Mouse (Mus musculus): ENCODE measurements around the gene Pvr. TPM values are rescaled to one million over a fixed set of nuclear protein-coding genes. Genes with fewer than 3 reads are reported as not detected.

Pvr gene
- total RNA-seq, 2 experiments from 2014 or later: 4.6 to 7.7 TPM

DNA sequence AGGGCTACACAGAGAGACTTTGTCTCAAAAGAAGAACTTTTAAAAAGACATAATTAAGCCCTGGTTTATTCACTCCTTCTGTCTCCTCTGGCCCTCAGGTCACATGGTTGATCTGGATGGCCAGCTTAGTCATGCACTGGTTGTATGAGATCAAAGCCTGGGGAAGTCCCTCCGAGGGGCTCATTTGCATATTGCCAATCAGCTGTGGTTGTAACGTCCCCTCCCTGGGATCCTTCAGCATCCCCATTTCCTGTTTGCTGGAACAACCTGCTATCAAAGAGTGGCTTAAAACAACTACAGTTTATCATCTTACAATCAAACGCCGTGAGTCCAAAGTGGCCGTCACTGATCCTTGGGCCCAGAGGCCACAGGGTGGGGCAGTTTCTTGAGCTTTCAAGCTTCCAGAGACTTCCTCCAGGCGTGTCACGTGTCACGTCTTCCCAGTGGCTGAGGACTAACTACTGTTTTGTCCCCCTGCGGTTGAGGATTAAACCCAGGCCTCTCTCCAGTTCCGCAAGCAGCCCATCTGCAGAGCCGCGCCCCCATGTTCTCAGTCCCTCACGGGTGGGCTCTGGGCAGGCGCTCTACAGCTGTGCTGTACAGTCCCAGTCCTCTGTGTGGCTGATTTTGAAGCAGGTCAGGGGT, 44.1 kb downstream of the Pvr start:
- intact Hi-C loops (cut with DNase I): loop anchor here (10.0 kb wide), 1 partner anchor 78 kb away; the partner anchor contains the start of gene Igsf23
- no peak for DNase-seq

DNA sequence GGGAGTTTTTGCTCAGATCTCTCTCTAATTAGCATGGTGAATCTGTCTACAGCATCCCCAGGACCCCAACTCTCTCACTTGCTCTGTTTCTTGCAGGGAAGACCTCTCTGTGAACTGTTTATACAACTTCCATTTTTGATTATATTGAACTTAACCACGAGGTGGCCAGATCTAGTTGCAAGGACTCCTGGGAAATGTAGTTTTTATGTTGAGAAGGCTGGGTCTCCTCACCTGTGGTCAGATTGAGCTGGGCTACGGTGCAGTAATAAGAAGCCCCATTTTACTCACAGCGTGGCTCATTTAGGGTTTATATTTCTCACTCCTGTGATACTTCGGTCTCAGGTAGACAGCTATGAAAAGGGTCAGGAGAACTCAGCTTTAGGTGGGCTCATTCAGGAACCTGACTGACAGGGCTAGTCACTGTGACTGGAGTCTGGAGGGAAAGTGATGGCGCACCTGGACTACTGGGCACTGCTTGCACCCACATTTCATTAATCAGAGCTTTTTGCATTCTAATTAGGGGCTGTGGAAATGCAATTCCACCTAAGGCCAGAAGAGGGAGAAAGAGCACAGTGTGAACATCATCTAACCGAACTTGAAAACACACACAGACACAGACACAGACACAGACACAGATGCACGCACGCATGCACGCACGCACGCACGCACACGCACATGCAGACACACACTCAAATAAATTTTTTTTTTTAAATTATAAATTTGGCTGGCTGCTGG, 44.8 kb downstream of the Pvr start:
- intact Hi-C loops (cut with DNase I): loop anchor here (10.0 kb wide), 1 partner anchor 79 kb away; the partner anchor contains the start of gene Igsf23
- DNase-seq: peak in 1 of 2 experiments; percentile 23

DNA sequence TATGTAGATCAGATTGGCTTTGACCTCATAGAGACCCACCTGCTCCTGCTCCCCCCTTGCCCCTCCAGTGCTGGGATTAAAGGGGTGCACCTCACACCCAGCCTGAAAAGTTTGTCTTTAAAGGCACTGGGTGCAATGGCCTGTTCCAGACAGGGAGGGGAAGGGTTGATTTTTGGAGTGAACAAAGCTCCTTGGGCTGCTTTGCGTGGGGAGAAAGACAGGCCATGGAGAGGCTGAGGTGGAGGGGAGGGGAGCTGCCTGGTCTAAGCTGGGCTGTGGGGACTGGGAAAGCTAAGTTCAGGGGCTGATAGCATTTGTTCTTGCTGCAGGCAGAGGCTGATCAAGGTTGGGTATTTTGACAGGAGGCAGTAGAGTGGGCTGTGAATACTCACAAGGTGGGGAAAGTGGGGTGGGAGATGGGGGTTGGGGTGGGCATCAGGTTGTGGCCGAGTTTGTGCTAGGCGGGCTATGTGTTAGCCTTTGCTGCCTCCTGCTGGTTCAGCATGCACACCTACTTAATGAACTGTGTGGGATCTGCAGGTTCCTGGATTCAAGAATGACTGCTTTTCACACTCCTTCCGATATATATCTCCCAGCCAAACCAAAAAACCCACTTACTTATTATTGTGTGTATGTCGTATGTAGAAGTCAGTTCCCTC, 48.9 kb downstream of the Pvr start:
- DNase-seq: no peak
- intact Hi-C loops (cut with DNase I): loop anchor here (10.0 kb wide), 1 partner anchor 83 kb away; the partner anchor contains the start of gene Igsf23

DNA sequence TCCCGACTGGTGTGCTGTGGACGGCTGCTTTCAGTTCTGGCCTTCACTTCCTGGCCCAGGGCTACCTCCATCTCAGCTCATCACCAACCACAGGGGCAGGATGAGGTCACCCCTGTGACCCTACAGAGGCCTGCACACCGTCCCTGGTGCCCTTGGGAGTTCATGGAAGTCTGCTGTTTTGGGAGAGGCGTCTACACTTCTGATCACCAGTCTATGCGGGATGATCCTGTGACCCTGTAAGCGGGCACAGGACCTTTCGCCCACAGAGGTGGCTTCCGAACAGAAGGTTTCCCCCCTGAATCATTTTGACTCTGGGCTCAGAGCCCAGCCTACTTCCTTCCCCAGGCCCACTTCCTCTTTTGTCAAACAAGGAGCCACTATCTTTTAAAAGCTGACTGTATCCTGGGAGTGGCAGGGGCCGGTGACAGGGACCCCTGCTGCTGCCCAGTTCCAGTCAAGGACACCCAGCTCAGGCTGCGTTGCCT, 49.8 kb downstream of the Pvr start:
- DNase-seq: no peak
- intact Hi-C loops (cut with DNase I): loop anchor here (10.0 kb wide), 1 partner anchor 84 kb away; the partner anchor contains the start of gene Igsf23

DNA sequence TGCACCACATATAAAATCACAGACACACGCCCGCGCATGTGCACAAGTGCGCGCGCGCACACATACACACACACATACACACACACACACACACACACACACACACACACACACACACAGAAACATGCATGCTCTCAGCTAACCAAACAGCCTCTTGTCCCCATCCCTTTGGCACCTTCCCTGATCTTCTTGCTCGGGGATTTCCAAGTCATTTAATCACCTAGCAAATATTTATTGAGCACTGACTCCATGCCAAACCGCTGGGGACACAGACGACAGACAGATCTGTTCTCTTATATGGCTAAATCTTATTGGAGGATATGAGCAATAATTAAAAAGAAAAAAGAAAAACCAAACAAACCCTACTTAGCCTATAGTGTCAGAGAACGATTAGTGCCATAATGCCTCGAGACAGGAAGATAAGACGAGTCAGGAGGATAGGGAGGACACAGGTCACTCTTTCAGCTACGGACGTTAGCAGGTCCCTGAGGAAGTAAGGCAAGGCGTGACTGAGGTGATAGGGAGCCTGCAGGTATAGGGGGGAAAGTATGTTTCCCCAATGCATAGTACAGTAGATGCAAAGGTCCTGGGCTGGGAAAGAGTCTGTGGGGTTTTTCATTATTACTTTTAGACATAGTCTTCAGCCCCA, 53.1 kb downstream of the Pvr start:
- intact Hi-C loops (cut with DNase I): no loop called here
- no peak for DNase-seq

DNA sequence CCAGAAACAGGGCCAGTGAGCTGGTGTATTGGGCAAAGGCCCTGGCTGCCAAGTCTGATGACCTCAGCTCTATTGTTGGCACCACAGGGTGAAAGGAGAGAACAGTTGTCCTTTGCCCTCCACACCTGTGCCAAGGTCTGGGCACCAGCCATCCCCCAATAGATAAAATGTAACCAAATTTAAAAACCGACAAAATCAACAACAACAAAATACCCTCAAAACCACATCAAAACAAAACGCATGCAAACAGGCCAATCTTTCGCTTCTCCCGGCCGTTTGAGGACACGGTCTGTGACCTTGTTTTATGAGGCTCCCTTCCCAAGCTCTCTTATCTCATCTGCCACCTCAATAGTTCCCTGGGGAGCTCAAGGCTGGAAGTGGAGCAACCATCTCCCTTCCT, 54.5 kb downstream of the Pvr start:
- intact Hi-C loops (cut with DNase I): no loop called here
- no peak for DNase-seq

DNA sequence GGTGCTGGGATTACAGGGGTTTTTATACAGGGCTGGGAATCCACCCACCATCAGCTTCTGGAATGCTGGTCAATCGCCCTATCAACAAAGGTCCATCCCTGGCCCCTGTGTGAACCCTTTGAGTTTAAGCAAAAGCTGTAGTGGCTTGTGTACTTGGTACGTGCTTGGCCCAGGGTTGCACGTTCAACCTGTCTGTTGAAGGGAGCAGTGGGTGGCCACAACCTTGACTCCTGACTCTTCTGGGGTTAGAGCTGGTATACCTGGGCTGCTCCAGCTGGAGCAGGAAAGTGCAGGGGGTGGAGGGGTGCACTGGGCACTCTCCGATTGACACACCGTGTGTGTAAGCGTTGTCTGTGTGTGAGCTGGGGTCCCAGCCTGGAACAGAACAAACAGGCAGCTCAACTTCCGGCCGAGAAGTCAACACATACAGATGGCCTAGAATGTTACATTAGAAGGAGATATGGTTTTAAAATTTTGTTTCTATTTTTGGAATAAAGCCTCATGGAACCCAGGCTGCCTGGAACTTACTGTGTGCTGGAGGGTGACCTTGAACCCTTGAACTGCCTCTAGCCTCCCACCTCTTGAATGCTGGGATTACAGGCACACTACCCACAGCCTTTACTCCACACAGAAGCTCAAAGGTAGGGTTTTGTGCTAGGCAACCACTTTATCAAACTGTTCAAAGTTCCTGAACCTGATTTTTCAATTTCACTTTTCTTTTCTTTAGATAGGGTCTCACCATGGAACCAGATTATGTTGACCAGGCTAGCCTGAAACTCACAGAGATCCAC, 55.5 kb downstream of the Pvr start:
- intact Hi-C loops (cut with DNase I): no loop called here
- DNase-seq: no peak

DNA sequence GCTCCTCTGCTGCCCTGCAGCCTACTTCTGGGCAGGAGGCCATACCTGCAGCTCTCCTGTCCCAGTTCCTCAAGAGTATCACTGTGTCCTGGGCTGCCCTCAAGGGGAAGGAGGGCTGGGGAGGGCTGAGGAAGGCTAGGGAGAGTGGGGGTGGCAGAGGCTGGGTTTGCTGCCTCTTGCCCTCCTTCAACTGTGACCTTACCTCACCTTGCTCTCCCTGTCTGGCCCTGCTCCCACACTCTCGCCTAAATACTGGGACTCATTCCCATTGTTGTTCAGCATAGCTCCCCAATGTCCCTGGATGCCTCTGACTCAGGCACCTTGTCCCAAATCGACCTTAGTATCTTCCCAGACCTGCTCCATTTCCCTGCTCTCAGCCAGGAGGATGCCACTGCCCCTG, 56.7 kb downstream of the Pvr start:
- DNase-seq: no peak
- intact Hi-C loops (cut with DNase I): no loop called here

DNA sequence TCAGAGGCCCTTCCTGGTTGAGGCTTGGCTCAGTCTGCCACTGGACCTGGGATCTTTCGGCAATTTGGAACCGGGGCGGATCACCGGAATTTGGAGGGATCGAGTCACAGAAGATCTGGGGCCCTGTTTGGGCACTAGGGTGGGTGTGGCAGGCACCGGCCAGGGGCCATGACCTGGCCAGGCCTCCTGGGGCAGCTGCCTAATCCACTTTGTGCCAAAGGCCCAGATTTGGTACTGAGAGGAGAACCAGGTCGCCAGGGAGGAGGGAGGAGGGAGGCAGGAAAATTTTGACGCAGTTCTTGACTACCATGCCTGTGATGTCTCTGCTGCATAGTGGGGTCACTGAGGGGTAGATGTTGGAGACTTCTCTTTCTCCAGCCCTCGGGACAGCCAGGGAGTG, 59.8 kb downstream of the Pvr start, which contains the start of gene Ceacam16:
TSS of gene Ceacam16 (minus strand) at position 101 of the 400 bp plus-strand sequence.
- DNase-seq: no peak
- intact Hi-C loops (cut with DNase I): no loop called here

DNA sequence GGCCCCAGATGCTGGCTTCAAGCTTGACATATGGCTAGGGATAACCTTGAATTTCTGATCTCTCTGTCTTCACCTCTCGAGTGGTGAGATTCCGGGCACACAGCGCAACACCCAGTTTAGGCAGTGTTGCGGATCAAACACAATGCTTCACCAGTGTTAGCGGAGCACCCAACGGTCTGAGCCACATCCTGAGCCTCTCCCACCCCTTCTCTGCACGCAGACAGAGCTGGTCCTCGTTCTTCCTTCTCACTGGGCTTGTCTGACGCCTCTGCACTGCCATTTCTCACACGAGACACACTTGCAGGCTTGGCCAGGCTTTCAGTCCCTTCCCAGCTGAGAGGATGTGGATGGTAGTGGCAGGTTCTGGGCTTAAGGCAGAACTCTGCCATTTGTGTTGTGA, 61.2 kb downstream of the Pvr start:
- intact Hi-C loops (cut with DNase I): no loop called here
- DNase-seq: no peak

DNA sequence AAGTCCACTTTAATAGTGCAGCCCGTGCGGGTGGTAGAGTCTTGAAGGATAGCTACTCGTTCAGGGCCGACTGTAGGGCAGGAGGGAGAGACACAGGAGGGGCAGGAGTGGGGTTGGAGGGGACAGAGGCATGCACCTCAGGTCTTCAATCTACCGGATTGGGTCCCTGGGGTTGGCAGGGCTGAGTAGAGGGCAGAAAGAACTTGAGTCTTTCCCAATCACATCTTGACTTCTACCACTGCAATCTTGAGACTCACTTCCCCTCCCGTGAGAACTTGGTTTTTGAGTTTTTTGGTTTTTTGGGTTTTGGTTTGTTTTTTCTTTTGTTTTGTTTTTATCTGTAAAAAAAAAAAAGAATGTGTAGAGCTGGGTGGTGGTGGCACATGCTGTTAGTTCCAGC, 64.7 kb downstream of the Pvr start:
- intact Hi-C loops (cut with DNase I): no loop called here
- DNase-seq: no peak

DNA sequence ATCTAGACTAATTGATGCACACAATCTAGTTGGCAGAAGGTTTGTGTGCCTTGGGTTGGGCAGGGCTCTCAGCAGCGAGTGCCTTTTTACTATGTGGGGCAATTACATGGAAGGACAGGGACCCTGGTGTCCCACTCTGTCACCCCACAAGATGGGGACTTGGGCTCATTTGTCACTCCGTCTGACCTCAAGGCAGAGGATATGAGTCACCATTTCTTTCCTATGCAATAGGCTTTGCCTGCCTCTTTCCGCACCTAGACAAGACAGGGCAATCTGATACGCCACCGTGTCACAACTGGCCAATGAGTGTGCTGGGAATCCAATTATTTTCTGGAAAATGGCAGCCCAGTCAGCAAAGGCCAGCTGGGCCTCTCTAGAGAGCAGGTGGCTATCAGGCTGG, 65.3 kb downstream of the Pvr start:
- DNase-seq: no peak
- intact Hi-C loops (cut with DNase I): no loop called here

Other genes with a start within 250 kb of the Pvr start
- gene Apoc2, start 243.2 kb downstream of the Pvr start, total RNA-seq (2021): under 1 TPM in 1 of 2 experiments, not detected in 1; 0.99 TPM
- gene Gm44805, start 239.7 kb downstream of the Pvr start, total RNA-seq (2021): not detected
- gene Apoc4, start 239.7 kb downstream of the Pvr start, total RNA-seq (2021): under 1 TPM in 1 of 2 experiments, not detected in 1; 0.43 TPM
- 1 to 10 TPM in 1 of 2 experiments, under 1 TPM in 1; 0.94 to 1.4 TPM for gene Apoc1, start 228.5 kb downstream of the Pvr start, total RNA-seq (2021)
- 10 to 100 TPM; 49.0 to 51.4 TPM for gene Apoe, start 222.0 kb downstream of the Pvr start, total RNA-seq (2021)
- gene Tomm40, start 205.7 kb downstream of the Pvr start, total RNA-seq (2021): 10 to 100 TPM; 36.8 to 47.6 TPM
- 1 to 10 TPM; 2.0 to 2.3 TPM for gene Nectin2, start 170.7 kb downstream of the Pvr start, total RNA-seq (2021)
- gene Bcam, start 150.1 kb downstream of the Pvr start, total RNA-seq (2021): 10 to 100 TPM; 22.0 to 22.6 TPM
- not detected for gene Cblc, start 124.4 kb downstream of the Pvr start, total RNA-seq (2021)
- 1 to 10 TPM; 1.1 to 1.5 TPM for gene Bcl3, start 98.4 kb downstream of the Pvr start, total RNA-seq (2021)
- gene Gm19345, start 69.2 kb downstream of the Pvr start, total RNA-seq (2021): not detected
- gene Ceacam16, start 59.9 kb downstream of the Pvr start, total RNA-seq (2021): not detected
- gene Ceacam19, start 33.2 kb downstream of the Pvr start, total RNA-seq (2021): not detected
- not detected for gene Igsf23, start 29.6 kb upstream of the Pvr start, total RNA-seq (2021)
- gene Ceacam20, start 44.3 kb upstream of the Pvr start, total RNA-seq (2021): not detected
- not detected for gene Nlrp9b, start 70.3 kb upstream of the Pvr start, total RNA-seq (2021)
- not detected for gene Vmn1r91, start 178.5 kb upstream of the Pvr start, total RNA-seq (2021)
- not detected for gene Gm16442, start 201.4 kb upstream of the Pvr start, total RNA-seq (2021)
- gene Vmn1r93, start 217.9 kb upstream of the Pvr start, total RNA-seq (2021): not detected
- not detected for gene Vmn1r94, start 247.2 kb upstream of the Pvr start, total RNA-seq (2021)